Mouse (Mus musculus) heart, adult 2 months (tissue): Measurements from ENCODE around the gene Blm.
A peak's percentile ranks its signal among the peaks of the same experiment; 100 is the strongest.

ENCODE experiments used
- CTCF ChIP-seq: fragments of 200-600 bp; IDR thresholded peaks from 2 replicates; pipeline ENCODE4 v1.8.1; 2022; ENCODE audit warnings: antibody characterized with exemption, mild to moderate bottlenecking, moderate library complexity
- POLR2A ChIP-seq: fragments of 200-500 bp; IDR thresholded peaks from 2 replicates; pipeline ENCODE4 v1.6.1; 2011; ENCODE audit warnings: mild to moderate bottlenecking, low read depth, low read length, control low read depth; ENCODE audit not compliant: insufficient read depth

DNA sequence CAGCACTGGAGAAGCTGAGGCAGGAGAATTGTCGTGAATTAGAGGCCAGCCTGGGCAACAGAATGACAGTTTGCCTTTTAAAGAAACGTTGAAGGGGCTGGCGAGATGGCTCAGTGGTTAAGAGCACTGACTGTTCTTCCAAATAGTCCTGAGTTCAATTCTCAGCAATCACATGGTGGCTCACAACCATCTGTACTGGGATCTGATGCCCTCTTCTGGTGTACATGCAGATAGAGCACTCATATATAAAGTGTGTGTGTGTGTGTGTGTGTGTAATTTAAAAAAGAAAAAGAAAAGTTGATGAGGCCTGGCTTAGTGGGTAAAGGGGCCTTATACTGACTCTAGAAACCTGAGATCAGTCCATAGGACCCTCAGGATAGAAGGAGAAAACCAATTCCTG, 20.2 kb upstream of the Blm start:
- TF ChIP-seq CTCF (peak; percentile 41), POLR2A (no peak)
